Mouse (Mus musculus) hindbrain, postnatal 0 days (tissue): ENCODE measurements around the gene Kcnk1. TPM values are rescaled to one million over a fixed set of nuclear protein-coding genes. Genes with fewer than 3 reads are reported as not detected.
A peak's percentile ranks its signal among the peaks of the same experiment; 100 is the strongest.

Source experiments
- ATAC-seq: fragments of 200-750 bp; cut with Nextera tagmentation; 2 replicates; pipeline ENCODE4 v1.8.0; 2017; ENCODE audit warnings: mild to moderate bottlenecking, moderate TSS enrichment, moderate library complexity
- DNase-seq: peaks from one replicate; pipeline ENCODE4 v3.0.0-alpha.2; 2015; ENCODE audit warnings: low spot score
- H3K27ac ChIP-seq: fragments of 300-500 bp; sonication (generic); 2 replicates; pipeline ENCODE4 v1.5.1; 2014; ENCODE audit warnings: mild to moderate bottlenecking
- H3K27me3 ChIP-seq: fragments of 300-500 bp; sonication (generic); 2 replicates; pipeline ENCODE4 v1.6.1; 2014; ENCODE audit warnings: low read length, mixed read lengths; ENCODE audit not compliant: insufficient read depth
- H3K36me3 ChIP-seq: fragments of 300-500 bp; sonication (generic); 2 replicates; pipeline ENCODE4 v1.6.1; 2014; ENCODE audit warnings: low read length, mixed read lengths; ENCODE audit not compliant: insufficient read depth
- H3K4me1 ChIP-seq: fragments of 300-500 bp; sonication (generic); 2 replicates; pipeline ENCODE4 v1.6.1; 2014; ENCODE audit warnings: antibody characterized with exemption, low read length, mixed read lengths; ENCODE audit not compliant: insufficient read depth
- H3K4me2 ChIP-seq: fragments of 300-500 bp; sonication (generic); 2 replicates; pipeline ENCODE4 v1.6.1; 2014; ENCODE audit warnings: low read depth, mild to moderate bottlenecking, low read length, moderate library complexity, mixed read lengths
- H3K4me3 ChIP-seq: fragments of 300-500 bp; sonication (generic); 2 replicates; pipeline ENCODE4 v1.5.1; 2014; ENCODE audit warnings: low read length
- H3K9ac ChIP-seq: fragments of 300-500 bp; sonication (generic); replicated peaks from 2 replicates; pipeline ENCODE4 v1.6.1; 2014; ENCODE audit warnings: mild to moderate bottlenecking, low read length, moderate library complexity, mixed read lengths
- H3K9me3 ChIP-seq: fragments of 300-500 bp; sonication (generic); 2 replicates; pipeline ENCODE4 v1.6.1; 2016; ENCODE audit warnings: low read length, mixed read lengths
- CTCF ChIP-seq: IDR thresholded peaks from 2 replicates; pipeline ENCODE4 v1.5.1; 2016; ENCODE audit warnings: antibody characterized with exemption, control low read depth, low read depth
- WGBS: fragments of 180-500 bp; shearing (Covaris S2); extraction: QIAGEN DNeasy Blood & Tissue Kit; methylation state at CpG from one replicate; pipeline ENCODE4 v1.1.7; 2014; 5-methylcytosine and 5-hydroxymethylcytosine counted together
- polyA plus RNA-seq: library from polyadenylated mRNA; unstranded; fragments of >200 nt; fragmentation: Nextera tagmentation; extraction: Ambion mirVana; gene quantifications from 2 replicates; pipeline ENCODE4 v1.2.1, GENCODE M21; 2015
- total RNA-seq: library from RNA; depleted of rRNA; stranded (reverse); fragments of >200 nt; gene quantifications from 2 replicates; pipeline ENCODE4 v1.2.3, GENCODE M21; 2014; rRNA removed

Kcnk1 gene
- total and polyA plus RNA-seq, 2 experiments from 2014 or later, result 38.2 to 75.5 TPM

DNA sequence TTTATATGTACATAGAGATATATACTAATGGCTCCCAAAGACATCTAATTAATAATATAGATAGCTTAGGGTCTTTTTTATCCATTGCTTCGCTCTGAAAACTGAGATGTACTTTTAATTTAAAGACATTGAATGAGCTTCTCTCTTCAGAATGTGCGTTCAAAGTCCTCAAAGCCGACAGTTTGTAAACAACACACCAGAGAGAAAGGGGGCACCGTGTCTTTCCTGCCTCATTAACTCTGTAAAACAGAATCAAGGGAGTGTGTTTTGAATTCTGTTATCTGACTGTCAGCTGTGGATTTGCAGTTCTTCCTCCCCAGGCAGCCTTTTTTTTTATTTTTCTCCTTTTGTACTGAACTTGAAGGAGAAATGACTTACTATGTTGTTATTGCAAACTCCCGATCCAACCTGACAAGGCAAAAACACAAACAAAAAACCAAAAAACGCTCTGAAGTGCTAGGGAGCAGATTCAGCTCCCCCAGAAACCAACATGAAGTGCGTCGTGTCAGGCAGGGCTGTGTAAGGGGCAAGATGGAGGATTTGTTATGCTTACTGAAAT, 69.7 kb downstream of the Kcnk1 start:
- Histone ChIP-seq H3K9me3 (no peaks in the 10 kb centered on the region), H3K4me1 (peaks cover 16% of the 10 kb centered on the region), H3K9ac (no peak overlapping the region), H3K4me3 (no peak overlapping the region), H3K4me2 (no peak overlapping the region), H3K27me3 (no peaks in the 10 kb centered on the region), H3K27ac (peak overlapping the region; percentile 57; the same call in 1 of the 2 replicates), H3K36me3 (no peaks in the 10 kb centered on the region)
- no peak for ATAC-seq
- no peak for TF ChIP-seq CTCF
- no peak for DNase-seq
- 21% methylated on average over 8 of the region's 8 CpGs for WGBS

DNA sequence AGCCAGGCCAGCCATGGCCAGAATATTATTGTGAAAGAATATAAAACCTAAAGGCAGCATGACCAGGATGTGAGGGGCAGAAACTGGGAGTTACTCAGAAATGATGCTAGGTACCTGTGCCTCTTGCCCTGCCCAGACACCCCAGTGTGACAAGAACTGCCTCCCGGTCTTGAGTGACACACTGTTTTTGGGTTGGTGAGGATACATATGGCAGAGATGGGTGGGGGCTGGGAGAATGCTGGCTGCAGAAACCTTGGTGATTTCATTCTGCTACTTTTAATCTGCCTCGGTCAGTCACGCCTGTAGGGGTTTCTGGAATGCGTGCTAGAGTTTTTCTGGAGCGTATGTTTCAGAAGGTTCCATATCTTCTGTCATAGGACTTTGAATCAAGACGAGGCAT, 72.3 kb downstream of the Kcnk1 start:
- Histone ChIP-seq H3K9me3 (no peaks in the 10 kb centered on the region), H3K4me2 (no peak overlapping the region), H3K4me1 (peaks cover 16% of the 10 kb centered on the region), H3K27me3 (no peaks in the 10 kb centered on the region), H3K36me3 (no peaks in the 10 kb centered on the region), H3K27ac (peak overlapping the region; percentile 8; the same call in 1 of the 2 replicates), H3K9ac (no peak overlapping the region), H3K4me3 (no peak overlapping the region)
- no peak for DNase-seq
- no peak for ATAC-seq
- no peak for TF ChIP-seq CTCF
- WGBS, result 54% methylated on average over 6 of the region's 6 CpGs

DNA sequence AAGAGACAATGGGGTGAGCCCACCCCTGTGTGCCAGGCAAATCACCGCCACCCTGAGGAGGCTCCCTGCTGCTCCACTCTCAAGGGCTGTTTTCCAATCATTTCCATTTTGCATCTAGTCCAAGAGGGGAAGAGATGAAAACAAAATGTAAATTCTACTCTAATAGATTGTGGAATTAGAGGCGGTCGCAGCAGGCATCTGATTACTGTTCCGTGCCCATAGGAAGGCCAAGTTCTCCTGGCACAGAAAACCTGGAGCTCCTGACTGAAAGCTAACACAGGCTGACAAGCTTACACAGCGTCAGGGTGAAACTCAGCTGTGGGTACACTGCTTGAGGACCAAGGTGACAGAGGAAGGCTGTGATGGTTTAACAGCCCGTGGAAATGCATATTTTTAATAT, 73.2 kb downstream of the Kcnk1 start:
- 39% methylated on average over 6 of the region's 6 CpGs for WGBS
- Histone ChIP-seq H3K4me1 (peaks cover 23% of the 10 kb centered on the region), H3K4me3 (no peak overlapping the region), H3K9ac (no peak overlapping the region), H3K27ac (peak overlapping the region; percentile 8), H3K4me2 (no peak overlapping the region), H3K36me3 (no peaks in the 10 kb centered on the region), H3K27me3 (no peaks in the 10 kb centered on the region), H3K9me3 (no peaks in the 10 kb centered on the region)
- ATAC-seq (no peak), DNase-seq (peak; percentile 47)
- TF ChIP-seq CTCF, result no peak

DNA sequence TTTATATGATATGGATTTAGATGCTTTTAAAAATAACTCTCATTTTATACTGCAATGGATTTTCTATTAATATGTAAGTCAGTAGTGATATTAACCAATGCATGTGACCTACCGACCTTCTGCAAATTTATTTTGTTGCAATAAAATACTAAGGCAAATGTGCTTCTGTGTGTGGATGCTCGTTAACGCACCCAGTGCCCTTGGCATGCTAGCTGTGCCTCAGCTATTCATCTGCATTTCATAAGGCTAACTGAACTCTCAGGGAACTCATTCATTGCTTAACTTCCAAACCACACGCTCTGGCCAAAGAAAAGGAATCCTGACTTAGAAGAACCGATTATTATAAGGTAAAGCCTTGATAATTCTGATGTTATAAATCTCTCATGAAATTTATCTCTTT, 77.7 kb downstream of the Kcnk1 start:
- H3K9me3 ChIP-seq, result no peaks in the 10 kb centered on the region
- H3K36me3 ChIP-seq, result no peaks in the 10 kb centered on the region
- peak overlapping the region; percentile 60 for H3K27ac ChIP-seq
- DNase-seq, result no peak
- peaks cover 21% of the 10 kb centered on the region; the same call in 1 of the 2 replicates for H3K4me1 ChIP-seq
- ATAC-seq, result no peak
- no peak overlapping the region for H3K9ac ChIP-seq
- no peak overlapping the region for H3K4me3 ChIP-seq
- no peak for TF ChIP-seq CTCF
- peak overlapping the region; percentile 7; the same call in 1 of the 2 replicates for H3K4me2 ChIP-seq
- 28% methylated on average over 5 of the region's 5 CpGs for WGBS
- H3K27me3 ChIP-seq, result no peaks in the 10 kb centered on the region

DNA sequence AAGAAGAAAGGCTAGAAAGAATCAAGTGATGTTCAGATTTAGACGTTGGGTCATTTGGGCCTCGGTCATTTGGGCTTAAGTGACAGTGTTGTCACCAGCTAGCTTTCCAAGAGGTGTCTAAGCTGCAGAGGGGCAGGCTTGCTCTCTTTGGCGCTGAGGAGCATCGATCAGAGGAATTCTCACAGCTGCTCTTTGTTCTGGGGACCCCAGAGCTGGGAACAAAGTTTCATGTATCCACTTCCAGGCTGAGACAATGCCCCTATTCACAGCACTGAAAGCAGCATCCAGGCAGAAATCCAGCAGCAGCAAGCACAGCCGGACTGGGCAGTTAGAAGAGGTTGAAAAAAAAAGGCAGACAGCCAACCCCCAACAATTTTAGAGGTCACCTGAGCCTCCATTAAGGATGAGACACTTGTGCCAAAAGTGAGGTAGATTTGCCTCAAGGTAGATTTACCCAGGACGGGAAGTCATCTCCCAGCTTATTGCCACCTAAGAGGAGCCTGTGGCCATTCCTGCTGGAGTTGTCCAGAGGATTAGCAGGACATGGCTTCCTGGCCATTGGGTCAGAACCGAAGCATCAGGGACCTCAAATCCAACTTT, 78.3 kb downstream of the Kcnk1 start:
- Histone ChIP-seq H3K9me3 (no peaks in the 10 kb centered on the region), H3K27me3 (no peaks in the 10 kb centered on the region), H3K36me3 (no peaks in the 10 kb centered on the region), H3K4me1 (peaks cover 17% of the 10 kb centered on the region; the same call in 1 of the 2 replicates), H3K27ac (peak overlapping the region; percentile 60), H3K9ac (no peak overlapping the region), H3K4me3 (no peak overlapping the region), H3K4me2 (peak overlapping the region; percentile 7; the same call in 1 of the 2 replicates)
- DNase-seq (peak; percentile 77), ATAC-seq (peak; percentile 86)
- no peak for TF ChIP-seq CTCF
- WGBS, result 23% methylated on average over 7 of the region's 7 CpGs

DNA sequence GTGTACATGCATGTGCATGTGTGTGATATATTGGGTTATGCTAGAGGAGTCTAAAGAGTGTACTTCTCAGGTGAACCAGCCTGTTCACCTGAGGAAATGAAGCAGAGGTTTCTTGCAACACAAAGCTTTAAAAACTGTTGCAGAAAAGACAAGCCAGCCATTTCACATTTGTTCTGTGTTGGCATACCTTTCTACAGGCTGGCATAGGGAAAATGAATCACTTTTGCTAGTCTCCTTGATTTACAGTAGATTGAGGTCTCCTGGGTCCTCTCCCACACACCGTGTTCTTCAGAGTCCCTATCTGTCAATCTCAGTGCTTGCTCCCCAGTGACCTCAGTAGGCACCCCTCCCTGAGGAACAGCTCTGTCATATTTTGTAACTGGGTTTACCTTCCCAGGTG, 79.1 kb downstream of the Kcnk1 start:
- Histone ChIP-seq H3K9ac (no peak overlapping the region), H3K4me1 (0 out of 2 replicates have a peak, but pooled peaks cover 13% of the 10 kb centered on the region), H3K27ac (no peak overlapping the region), H3K9me3 (no peaks in the 10 kb centered on the region), H3K27me3 (no peaks in the 10 kb centered on the region), H3K4me2 (no peak overlapping the region), H3K36me3 (no peaks in the 10 kb centered on the region), H3K4me3 (no peak overlapping the region)
- WGBS, result 60% methylated on average over 1 of the region's 1 CpGs
- no peak for TF ChIP-seq CTCF
- DNase-seq, result no peak
- no peak for ATAC-seq

DNA sequence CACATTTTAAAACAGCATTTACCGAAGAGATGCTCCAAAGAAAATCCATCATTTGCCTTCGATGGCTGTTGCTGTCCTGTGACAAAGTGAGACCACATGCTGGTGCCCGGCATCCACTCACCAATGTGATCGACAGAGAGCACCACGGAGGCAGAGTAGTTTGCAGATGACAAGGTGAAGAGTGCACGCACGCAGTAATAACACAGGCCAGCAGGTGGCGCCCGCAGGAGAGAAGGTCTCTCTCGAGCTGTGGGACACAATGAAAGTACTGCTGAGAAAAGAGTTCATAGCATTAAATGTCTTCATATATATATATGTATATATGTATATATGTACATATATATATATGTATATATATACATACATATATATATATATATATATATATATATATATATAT, 80.4 kb downstream of the Kcnk1 start:
- Histone ChIP-seq H3K9ac (no peak overlapping the region), H3K36me3 (no peaks in the 10 kb centered on the region), H3K4me3 (no peak overlapping the region), H3K4me1 (0 out of 2 replicates have a peak, but pooled peaks cover 13% of the 10 kb centered on the region), H3K27ac (no peak overlapping the region), H3K4me2 (no peak overlapping the region), H3K9me3 (no peaks in the 10 kb centered on the region), H3K27me3 (no peaks in the 10 kb centered on the region)
- DNase-seq (peak; percentile 77), ATAC-seq (no peak)
- WGBS, result 13% methylated on average over 10 of the region's 10 CpGs
- peak; percentile 85 for TF ChIP-seq CTCF

Other genes with a start within 250 kb of the Kcnk1 start
- 11.1 and 11.8 TPM in 2 replicates for gene Pcnx2, start 96.9 kb upstream of the Kcnk1 start, total RNA-seq
- gene Pcnx2, start 96.9 kb upstream of the Kcnk1 start, polyA plus RNA-seq, result 3.0 and 3.5 TPM in 2 replicates
- 2.2 and 3.7 TPM in 2 replicates for gene Map3k21, start 84.7 kb upstream of the Kcnk1 start, total RNA-seq
- gene Map3k21, start 84.7 kb upstream of the Kcnk1 start, polyA plus RNA-seq, result 0.87 and 0.89 TPM in 2 replicates